Mouse (Mus musculus) embryonic stem cell, embryonic (primary cell): Measurements from ENCODE around the gene Pex11b.

Source experiments
- CTCF ChIA-PET, 4 experiments: fragments of 300-600 bp in 2 of 4; fragments of 350-600 bp in 2 of 4; sonication (Branson Sonifier 250); formaldehyde crosslinking; loops; one replicate each; lab custom pipeline; 2022; ENCODE audit warnings: inconsistent platforms in 2 of 4; lab: Charles Lee
- POLR2A ChIA-PET, 4 experiments: fragments of 300-600 bp in 2 of 4; fragments of 350-600 bp in 2 of 4; sonication (Branson Sonifier 250); formaldehyde crosslinking; loops; one replicate each; lab custom pipeline; 2022; ENCODE audit warnings: antibody characterized with exemption in 4 of 4, inconsistent platforms in 1 of 4; lab: Charles Lee

The Pex11b gene

DNA sequence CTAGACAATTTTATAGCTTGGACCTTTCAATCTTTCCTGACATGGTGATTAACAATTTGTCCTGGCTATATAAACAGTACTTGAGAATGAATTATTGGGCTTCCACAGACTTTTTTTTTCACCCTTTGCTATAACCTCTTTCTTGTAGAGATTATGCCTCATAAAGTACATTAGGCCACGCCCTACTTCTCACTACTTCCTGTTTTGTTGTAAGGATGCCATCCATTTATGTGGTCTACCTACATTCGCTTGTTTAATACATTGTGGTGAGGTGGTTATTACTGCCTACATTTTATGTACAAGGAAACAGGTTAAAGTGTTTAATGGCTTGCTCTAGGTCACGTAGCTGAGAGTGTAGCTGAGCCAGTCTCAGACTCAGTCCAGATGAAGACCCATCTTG lies 40.0 kb downstream of the Pex11b start:
- POLR2A ChIA-PET, result interaction anchor here (0.6 to 18.1 kb wide), 70 partner anchors 7 to 674 kb away, joined by 3 to 317 read pairs (median 5); partner anchors contain the start of genes Pias3 (in 4 of the 4), Nudt17 (in 3 of the 4), Rbm8a (in 3 of the 4) and Gm16253 (in 2 of the 4)
- CTCF ChIA-PET, result interaction anchor here in 3 of 4 experiments (0.7 to 3.9 kb wide), 27 partner anchors 8 to 636 kb away, joined by 3 to 20 read pairs (median 5); partner anchors contain the start of genes Pias3 (in 3 of the 3), Nudt17 (in 2 of the 3), Gm16253 (in 1 of the 3) and Lix1l (in 1 of the 3)

DNA sequence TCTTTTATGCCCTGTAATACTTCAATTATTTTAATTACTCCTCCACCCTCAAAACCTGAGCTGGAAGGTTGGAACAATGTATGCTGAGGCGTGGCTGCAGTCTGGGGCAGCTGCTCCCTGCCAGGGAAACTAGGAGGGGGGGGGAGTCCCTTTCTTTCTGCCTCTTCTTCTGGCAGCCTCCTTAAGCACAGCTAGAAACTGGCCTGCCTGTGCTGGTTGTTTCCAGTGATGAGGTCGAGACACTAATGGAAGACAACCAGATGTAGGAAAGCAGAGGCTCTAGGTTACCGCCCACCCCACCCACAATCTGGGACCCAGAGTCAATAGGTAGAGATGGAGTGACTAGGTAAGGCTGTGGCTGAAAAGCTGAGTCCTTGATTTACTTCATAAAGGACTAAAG lies 40.5 kb downstream of the Pex11b start:
- POLR2A ChIA-PET, result interaction anchor here (0.6 to 18.1 kb wide), 65 partner anchors 8 to 527 kb away, joined by 3 to 317 read pairs (median 5); partner anchors contain the start of genes Pias3 (in 4 of the 4), Nudt17 (in 3 of the 4), Rbm8a (in 3 of the 4) and Gm16253 (in 2 of the 4)
- CTCF ChIA-PET, result interaction anchor here in 3 of 4 experiments (0.6 to 3.9 kb wide), 27 partner anchors 9 to 875 kb away, joined by 3 to 20 read pairs (median 5); partner anchors contain the start of genes Pias3 (in 3 of the 3), Nudt17 (in 2 of the 3), Gm16253 (in 1 of the 3) and Lix1l (in 1 of the 3)

DNA sequence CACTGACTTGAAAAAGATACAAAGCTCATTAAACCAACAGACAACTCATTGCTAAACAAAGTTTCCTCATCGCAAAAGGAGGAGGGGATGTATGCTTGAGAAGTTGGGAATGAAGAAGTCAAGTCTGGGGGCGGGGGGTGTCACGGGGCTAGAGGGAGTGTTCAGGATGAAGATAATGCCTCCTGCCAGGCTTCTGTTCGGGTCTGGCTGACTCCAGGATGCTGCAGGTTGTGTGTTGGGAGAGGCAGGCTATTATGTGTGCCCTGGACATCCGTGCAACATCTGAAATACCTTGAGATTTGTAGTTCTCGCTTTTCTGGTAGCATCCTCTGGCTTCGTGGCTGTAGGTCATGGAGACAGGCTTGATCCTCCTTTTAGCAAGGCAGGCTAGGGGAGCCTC lies 43.3 kb downstream of the Pex11b start:
- CTCF ChIA-PET, result interaction anchor here in 3 of 4 experiments (0.6 to 2.7 kb wide), 4 partner anchors 11 to 45 kb away, joined by 3 to 6 read pairs (median 5); partner anchors contain the start of gene Pias3 (in 2 of the 3)
- POLR2A ChIA-PET, result interaction anchor here in 3 of 4 experiments (0.6 to 18.1 kb wide), 20 partner anchors 8 to 409 kb away, joined by 3 to 317 read pairs (median 4); partner anchors contain the start of genes Gm16253 (in 2 of the 3), Pias3 (in 2 of the 3), Ankrd35 (in 1 of the 3) and Hist2h2bb (in 1 of the 3)

DNA sequence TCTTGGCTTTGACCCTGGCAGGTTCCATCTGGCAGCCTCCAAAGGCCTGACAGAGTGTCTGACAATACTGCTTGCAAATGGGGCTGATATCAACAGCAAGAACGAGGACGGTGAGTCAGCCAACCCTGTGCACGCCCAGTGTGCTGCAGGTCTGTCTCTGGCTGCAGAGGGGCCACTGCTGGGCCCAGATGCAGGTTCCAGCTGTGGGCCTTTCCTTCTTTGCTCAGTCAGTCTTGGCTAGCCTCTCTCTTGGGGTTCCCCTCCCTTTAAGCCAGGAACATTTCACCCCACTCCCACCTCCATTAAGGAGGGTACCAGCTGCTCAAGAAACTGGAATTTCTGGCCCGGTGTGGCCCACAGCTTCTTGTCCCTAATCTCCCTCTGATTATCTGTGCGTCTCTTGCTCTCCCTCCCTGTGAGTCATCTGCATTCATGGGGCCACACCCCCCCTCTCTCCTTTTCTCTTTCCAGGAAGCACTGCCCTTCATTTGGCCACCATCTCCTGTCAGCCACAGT lies 44.0 kb downstream of the Pex11b start:
- ChIA-PET CTCF (interaction anchor here in 2 of 4 experiments (1.4 to 2.7 kb wide), 4 partner anchors 12 to 26 kb away, joined by 3 to 11 read pairs (median 4); partner anchors contain the start of gene Pias3 (in 1 of the 2)), POLR2A (interaction anchor here in 3 of 4 experiments (0.7 to 18.1 kb wide), 20 partner anchors 9 to 410 kb away, joined by 3 to 317 read pairs (median 5); partner anchors contain the start of genes Ankrd35 (in 2 of the 3), Pias3 (in 2 of the 3), Txnip (in 2 of the 3) and Gm16253 (in 1 of the 3))

DNA sequence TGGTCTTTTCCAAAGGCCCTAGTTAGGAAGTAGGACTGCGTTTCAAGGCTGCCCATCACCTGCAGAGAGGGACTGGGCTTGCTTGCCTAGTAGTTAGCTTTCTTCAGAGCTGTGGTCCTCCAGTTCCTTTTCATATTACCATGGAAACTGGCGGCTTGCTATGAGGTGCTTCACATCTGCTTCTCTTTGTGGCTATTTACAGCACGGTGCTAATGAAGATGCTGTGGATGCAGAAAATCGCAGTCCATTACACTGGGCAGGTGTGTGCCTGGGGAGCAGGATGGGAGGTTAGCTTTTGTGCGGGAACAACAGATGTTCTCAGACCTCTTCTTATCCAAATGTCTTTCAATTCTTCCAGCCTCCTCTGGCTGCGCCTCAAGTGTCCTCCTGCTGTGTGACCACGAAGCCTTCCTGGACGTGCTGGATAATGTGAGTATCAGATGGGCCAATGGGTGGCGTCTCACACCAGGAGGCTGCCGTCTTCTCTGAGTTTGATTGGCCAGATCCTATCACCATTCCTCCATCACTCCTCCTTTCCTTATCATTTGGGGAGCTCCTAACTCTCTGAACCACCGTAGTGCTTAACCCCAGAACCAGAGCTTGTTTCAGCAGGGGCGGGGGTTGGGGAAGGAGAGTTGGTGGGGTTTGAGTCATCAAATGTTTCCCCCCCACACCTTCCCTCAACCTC lies 45.2 kb downstream of the Pex11b start:
- ChIA-PET CTCF (interaction anchor here in 3 of 4 experiments (0.5 to 2.7 kb wide), 17 partner anchors 8 to 159 kb away, joined by 3 to 11 read pairs (median 5); partner anchors contain the start of genes Pias3 (in 2 of the 3), Ankrd35 (in 1 of the 3) and Nudt17 (in 1 of the 3)), POLR2A (interaction anchor here in 3 of 4 experiments (0.6 to 18.1 kb wide), 27 partner anchors 9 to 857 kb away, joined by 3 to 317 read pairs (median 5); partner anchors contain the start of genes Ankrd35 (in 2 of the 3), Pias3 (in 2 of the 3), Rbm8a (in 2 of the 3) and Lix1l (in 1 of the 3))

DNA sequence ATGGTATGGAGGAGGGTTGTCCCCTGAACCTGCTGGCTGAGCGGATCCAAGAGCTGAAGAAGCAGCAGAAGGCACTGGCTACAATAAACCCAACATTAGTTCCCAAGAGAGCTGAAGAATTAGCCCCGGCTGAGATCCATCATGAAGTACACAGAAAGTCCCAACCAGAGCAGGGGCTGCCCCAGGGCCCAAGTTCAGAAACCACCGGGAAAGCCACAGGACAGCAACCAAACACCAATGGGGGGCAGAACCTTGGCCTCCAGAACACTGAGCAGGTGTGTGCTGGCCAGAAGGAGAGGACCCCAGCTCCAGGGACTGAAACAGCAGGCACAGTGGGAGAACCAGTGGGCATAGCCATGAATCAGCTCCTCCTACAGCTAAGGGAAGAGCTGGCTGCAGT lies 48.3 kb downstream of the Pex11b start:
- POLR2A ChIA-PET, result interaction anchor here (0.6 to 18.1 kb wide), 17 partner anchors 9 to 127 kb away, joined by 3 to 317 read pairs (median 7); partner anchors contain the start of genes Pias3 (in 3 of the 4), Ankrd35 (in 2 of the 4), Nudt17 (in 1 of the 4) and Rbm8a (in 1 of the 4)
- CTCF ChIA-PET, result interaction anchor here (1.0 to 2.4 kb wide), 10 partner anchors 9 to 25 kb away, joined by 3 to 10 read pairs (median 5); partner anchors contain the start of genes Ankrd35 (in 1 of the 4) and Nudt17 (in 1 of the 4)

DNA sequence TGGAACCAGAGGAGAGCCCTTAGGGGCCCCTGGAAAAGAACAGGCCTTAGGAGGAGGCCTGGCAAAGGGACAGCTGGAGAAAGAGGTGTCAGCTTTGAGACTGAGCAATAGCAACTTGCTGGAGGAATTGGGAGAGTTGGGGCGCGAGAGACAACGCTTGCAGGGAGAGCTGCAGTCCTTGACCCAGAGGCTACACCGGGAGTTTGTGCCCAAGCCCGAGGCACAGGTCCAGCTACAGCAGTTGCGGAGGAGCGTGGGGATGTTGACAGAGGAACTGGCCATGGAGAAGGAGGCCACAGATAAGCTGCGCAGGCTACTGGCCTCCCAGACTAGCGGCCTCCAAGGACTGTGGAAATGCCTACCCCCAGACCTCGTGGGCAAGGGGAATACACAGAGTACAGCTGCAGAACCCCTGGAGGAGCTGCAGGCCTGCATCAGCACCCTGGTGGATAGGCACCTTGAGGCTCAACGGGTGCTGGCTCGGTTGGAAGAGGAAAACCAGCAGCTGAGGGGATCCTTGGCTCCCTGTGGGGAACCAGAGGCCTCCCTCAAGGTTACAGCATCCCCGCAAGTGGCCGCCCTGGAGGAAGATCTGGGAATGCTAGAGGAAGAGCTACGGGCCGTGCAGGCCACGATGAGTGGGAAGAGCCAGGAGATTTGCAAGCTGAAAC lies 49.1 kb downstream of the Pex11b start:
- POLR2A ChIA-PET, result interaction anchor here (0.6 to 18.1 kb wide), 40 partner anchors 9 to 178 kb away, joined by 3 to 317 read pairs (median 5); partner anchors contain the start of genes Ankrd35 (in 3 of the 4), Pias3 (in 3 of the 4), Nudt17 (in 2 of the 4) and Rbm8a (in 2 of the 4)
- CTCF ChIA-PET, result interaction anchor here in 2 of 4 experiments (0.5 to 2.4 kb wide), 19 partner anchors 8 to 618 kb away, joined by 3 to 10 read pairs (median 4); partner anchors contain the start of genes Nudt17 (in 2 of the 2), Pias3 (in 2 of the 2) and Ankrd35 (in 1 of the 2)

DNA sequence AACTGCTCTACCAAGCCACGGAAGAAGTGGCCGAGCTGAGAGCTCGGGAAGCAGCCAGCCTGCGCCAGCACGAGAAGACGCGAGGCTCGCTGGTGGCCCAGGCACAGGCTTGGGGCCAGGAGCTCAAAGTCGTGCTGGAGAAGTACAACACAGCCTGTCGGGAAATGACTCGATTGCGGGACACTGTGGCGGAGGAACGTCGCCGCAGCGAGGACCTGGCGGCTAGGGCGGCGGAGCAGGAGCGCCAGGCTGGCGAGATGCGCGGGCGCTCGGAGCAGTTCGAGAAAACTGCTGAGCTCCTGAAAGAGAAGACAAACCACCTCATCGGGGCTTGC lies 49.6 kb downstream of the Pex11b start:
- CTCF ChIA-PET, result interaction anchor here in 3 of 4 experiments (0.5 to 2.4 kb wide), 21 partner anchors 8 to 619 kb away, joined by 3 to 10 read pairs (median 4); partner anchors contain the start of genes Nudt17 (in 2 of the 3), Pias3 (in 2 of the 3) and Ankrd35 (in 1 of the 3)
- POLR2A ChIA-PET, result interaction anchor here (0.6 to 18.1 kb wide), 39 partner anchors 8 to 178 kb away, joined by 3 to 317 read pairs (median 5); partner anchors contain the start of genes Ankrd35 (in 3 of the 4), Pias3 (in 3 of the 4), Nudt17 (in 2 of the 4) and Rbm8a (in 2 of the 4)

DNA sequence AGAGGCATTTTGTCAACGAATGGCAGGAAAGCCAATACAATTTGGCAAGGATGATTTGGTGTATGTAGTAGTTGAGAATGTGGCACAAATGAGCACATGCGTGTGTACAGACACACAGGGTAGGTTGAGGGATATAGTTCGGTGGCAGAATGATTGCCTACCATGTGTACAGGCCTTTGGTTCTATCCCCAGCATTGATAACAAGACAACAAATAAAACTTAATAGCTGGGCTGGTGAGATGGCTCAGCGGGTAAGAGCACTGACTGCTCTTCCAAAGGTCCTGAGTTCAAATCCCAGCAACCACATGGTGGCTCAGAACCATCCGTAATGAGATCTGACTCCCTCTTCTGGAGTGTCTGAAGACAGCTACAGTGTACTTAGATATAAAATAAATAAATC lies 50.9 kb downstream of the Pex11b start:
- ChIA-PET POLR2A (interaction anchor here in 3 of 4 experiments (1.1 to 18.1 kb wide), 10 partner anchors 8 to 271 kb away, joined by 3 to 317 read pairs (median 6); partner anchors contain the start of genes Pias3 (in 2 of the 3), Itga10 (in 1 of the 3) and Rbm8a (in 1 of the 3)), CTCF (interaction anchor here in 1 of 4 experiments (1.4 kb wide), 1 partner anchor 10 kb away, joined by 7 read pairs; no protein-coding TSS in a partner anchor)

DNA sequence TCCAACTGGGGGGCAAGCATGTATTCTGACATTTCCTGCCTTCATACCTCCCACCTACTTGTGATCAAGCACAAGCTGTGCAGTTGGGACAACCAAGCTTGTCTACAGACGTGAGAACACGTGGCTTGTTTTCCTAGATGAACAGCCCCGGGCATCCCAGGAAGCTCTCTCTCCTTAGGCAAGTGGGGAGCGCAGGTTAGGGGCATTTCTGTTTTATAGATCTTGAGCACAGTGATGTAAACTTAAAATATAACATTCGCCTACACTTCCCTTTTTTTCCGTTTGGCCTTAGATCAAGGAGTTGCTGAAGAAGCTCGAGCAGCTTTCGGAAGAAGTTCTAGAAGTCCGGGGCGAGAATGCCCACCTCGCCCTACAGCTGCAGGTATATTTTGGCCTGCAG lies 53.7 kb downstream of the Pex11b start:
- POLR2A ChIA-PET, result interaction anchor here in 3 of 4 experiments (0.6 to 13.9 kb wide), 19 partner anchors 9 to 1524 kb away, joined by 3 to 317 read pairs (median 4); partner anchors contain the start of genes Ankrd35 (in 2 of the 3), Rbm8a (in 2 of the 3), Gm16253 (in 1 of the 3) and Txnip (in 1 of the 3)
- CTCF ChIA-PET, result interaction anchor here in 3 of 4 experiments (0.7 to 1.8 kb wide), 7 partner anchors 8 to 186 kb away, joined by 3 to 6 read pairs (median 4); no protein-coding TSS in a partner anchor

DNA sequence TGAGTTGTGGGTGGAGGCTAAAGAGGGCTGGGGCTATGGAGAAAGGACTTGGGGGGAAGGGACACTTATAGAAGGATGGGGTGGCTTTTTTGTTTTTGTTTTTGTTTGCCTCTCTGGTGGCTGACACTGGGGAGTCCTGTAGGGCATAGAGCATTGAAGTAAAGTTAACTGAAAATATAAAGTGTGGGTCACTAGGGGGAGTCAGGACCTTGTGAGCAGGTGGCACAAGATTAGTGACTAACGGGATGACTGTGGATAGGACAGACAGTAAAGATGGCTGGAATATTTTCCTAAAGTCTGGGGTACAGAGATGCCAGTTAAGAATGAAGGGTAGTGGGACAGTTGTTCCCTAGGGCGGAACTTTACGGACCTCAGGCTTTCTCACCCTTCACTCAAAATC lies 55.1 kb downstream of the Pex11b start:
- ChIA-PET POLR2A (interaction anchor here in 2 of 4 experiments (1.2 to 13.9 kb wide), 6 partner anchors 8 to 18 kb away, joined by 5 to 317 read pairs (median 10); partner anchors contain the start of genes Ankrd35 (in 1 of the 2) and Nudt17 (in 1 of the 2)), CTCF (interaction anchor here in 1 of 4 experiments (1.4 kb wide), 1 partner anchor 9 kb away, joined by 6 read pairs; no protein-coding TSS in a partner anchor)

DNA sequence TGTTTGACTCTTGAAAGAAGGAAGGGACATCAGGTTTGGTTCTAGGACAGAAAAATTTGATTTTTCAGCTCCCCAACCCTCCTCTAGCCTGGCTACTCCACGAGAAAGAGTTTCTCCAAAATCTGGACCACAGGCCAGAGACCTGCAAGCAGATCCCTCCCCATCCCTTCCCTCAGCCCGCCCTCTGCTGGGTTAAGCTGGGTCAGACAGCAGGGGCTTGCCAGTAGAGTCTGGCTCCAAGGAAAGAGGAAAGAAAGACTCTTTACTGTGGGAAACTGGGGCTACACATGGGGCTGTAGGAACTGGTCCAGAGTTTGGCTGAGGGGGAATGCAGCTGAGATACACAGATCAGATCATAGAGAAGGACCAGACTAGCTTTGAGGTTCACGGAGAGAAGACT lies 57.3 kb downstream of the Pex11b start:
- CTCF ChIA-PET, result interaction anchor here (0.6 to 3.1 kb wide), 27 partner anchors 9 to 189 kb away, joined by 3 to 10 read pairs (median 4); partner anchors contain the start of genes Nudt17 (in 2 of the 4), Ankrd35 (in 1 of the 4), Itga10 (in 1 of the 4) and Lix1l (in 1 of the 4)
- POLR2A ChIA-PET, result interaction anchor here in 3 of 4 experiments (0.8 to 13.9 kb wide), 29 partner anchors 8 to 415 kb away, joined by 3 to 317 read pairs (median 5); partner anchors contain the start of genes Ankrd35 (in 3 of the 3), Nudt17 (in 2 of the 3), Gm16253 (in 1 of the 3) and Polr3gl (in 1 of the 3)

DNA sequence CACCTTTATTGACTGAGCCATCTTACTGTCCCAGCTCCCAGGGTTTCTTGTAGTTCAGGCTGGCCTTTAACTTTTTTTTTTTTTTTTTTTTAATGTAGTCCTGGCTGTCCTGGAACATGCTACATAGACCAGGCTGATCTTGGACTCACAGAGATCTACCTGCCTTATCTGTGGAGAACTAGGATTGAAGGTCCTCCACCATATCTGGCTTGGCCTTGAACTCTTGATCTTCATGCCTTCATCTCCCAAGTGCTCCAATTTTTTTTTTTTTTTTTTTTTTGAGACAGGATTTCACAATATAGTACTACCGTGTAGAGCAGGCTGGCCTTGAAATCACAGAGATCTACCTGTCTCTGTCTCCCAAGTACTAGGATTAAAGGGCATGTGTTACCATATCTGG lies 58.4 kb downstream of the Pex11b start:
- CTCF ChIA-PET, result interaction anchor here (0.7 to 3.1 kb wide), 20 partner anchors 10 to 409 kb away, joined by 3 to 14 read pairs (median 5); partner anchors contain the start of genes Nudt17 (in 2 of the 4), Ankrd35 (in 1 of the 4) and Itga10 (in 1 of the 4)
- POLR2A ChIA-PET, result interaction anchor here (0.7 to 13.9 kb wide), 24 partner anchors 9 to 613 kb away, joined by 3 to 317 read pairs (median 6); partner anchors contain the start of genes Ankrd35 (in 2 of the 4), Nudt17 (in 2 of the 4), Gm16253 (in 1 of the 4) and Rbm8a (in 1 of the 4)
